Mouse (Mus musculus): ENCODE data around the gene Sh3pxd2a. TPM values are rescaled to one million over a fixed set of nuclear protein-coding genes. Genes with fewer than 3 reads are reported as not detected.

The Sh3pxd2a gene
- polyA plus RNA-seq, 1 experiment from 2014 or later, result 6.4 TPM

DNA sequence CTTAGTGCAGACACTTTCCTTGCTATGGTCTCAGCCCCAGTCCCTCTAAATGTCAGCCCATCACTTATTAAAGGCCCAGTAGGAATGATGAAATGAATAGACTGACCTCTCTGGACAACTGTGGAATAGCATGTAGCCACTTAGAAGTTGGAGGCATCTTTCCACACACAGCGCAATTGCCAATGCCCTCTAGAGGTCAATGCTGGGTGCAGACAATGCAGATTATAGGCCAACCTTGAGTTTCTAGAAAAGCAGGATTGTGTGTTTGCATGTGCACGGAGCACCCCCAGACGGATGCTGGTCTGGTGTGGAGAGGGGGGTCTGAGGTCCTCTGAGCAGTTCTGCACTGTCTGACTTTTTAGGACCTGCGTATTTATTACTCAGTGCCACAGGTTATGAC, 39.4 kb upstream of the Sh3pxd2a start:
- Histone ChIP-seq H3K9ac (no peak overlapping the region), H3K9me3 (replicated peaks) (no peaks in the 10 kb centered on the region), H3K4me2 (no peak overlapping the region), H3K4me1 (peaks cover 14% of the 10 kb centered on the region), H3K27ac (no peak overlapping the region), H3K4me3 (replicated peaks) (no peak overlapping the region), H3K36me3 (peaks cover 14% of the 10 kb centered on the region), H3K27me3 (no peaks in the 10 kb centered on the region)
- WGBS, result 69% methylated on average over 4 of the region's 4 CpGs
- ATAC-seq (replicated peaks; ENCODE audit: low FRiP score), result no peak; the same call in 1 of the 2 replicates

DNA sequence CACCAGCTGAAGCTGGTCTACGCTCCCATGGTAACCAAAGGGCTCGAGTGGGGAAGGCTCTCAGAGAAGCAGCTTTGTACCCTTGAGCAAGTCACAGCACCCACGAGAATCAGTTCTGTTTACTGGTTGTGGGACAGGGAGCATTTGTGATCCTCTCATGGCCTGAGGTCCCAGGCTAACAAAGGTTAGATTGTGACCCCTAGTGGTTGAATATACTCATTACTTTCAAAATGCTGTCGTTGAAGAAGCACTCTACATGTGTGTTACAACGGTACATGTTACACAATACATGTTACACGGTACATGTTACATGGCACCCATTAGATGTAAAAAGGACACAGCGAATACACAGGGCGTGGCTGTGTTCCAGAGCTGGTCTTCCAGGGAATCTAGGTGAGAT, 38.4 kb upstream of the Sh3pxd2a start:
- no peaks in the 10 kb centered on the region for H3K9me3 ChIP-seq (replicated peaks)
- no peak for ATAC-seq (replicated peaks; ENCODE audit: low FRiP score)
- H3K4me3 ChIP-seq (replicated peaks), result no peak overlapping the region
- 79% methylated on average over 8 of the region's 8 CpGs for WGBS
- H3K4me1 ChIP-seq, result peaks cover 4% of the 10 kb centered on the region
- H3K4me2 ChIP-seq, result no peak overlapping the region
- H3K36me3 ChIP-seq, result peaks cover 14% of the 10 kb centered on the region
- no peak overlapping the region for H3K9ac ChIP-seq
- no peaks in the 10 kb centered on the region for H3K27me3 ChIP-seq
- H3K27ac ChIP-seq, result no peak overlapping the region

DNA sequence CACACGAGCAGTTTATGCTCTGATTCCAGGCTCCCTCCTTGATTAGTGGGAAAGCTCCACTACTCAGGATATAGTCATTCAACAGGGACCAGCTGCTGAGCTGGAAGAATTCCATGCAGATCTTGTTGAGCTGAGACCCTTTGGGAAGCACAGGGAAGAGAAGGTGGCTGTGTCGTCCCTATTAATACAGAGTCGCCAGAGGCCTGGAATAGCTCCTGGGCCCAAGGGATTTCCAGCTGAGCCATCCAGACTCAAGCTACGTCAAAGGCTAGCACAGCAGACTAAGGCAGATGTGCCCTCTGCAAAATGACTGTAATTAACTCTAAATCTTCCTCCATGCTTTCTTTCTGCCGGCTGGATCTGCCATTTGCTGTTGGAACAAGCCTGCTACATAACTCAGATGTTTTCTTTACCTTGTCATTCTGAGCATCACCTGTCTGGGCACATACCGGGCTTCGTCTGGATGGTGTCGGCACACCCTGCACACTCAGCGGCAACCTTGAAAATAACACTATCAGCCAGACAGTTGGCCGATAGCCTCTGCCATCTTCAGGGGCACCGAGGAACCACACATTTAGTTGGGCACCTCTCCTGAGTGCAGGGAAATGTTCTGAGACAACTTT, 36.3 kb upstream of the Sh3pxd2a start:
- no peaks in the 10 kb centered on the region for H3K4me1 ChIP-seq
- H3K36me3 ChIP-seq, result peaks cover 13% of the 10 kb centered on the region
- no peak for ATAC-seq (replicated peaks; ENCODE audit: low FRiP score)

DNA sequence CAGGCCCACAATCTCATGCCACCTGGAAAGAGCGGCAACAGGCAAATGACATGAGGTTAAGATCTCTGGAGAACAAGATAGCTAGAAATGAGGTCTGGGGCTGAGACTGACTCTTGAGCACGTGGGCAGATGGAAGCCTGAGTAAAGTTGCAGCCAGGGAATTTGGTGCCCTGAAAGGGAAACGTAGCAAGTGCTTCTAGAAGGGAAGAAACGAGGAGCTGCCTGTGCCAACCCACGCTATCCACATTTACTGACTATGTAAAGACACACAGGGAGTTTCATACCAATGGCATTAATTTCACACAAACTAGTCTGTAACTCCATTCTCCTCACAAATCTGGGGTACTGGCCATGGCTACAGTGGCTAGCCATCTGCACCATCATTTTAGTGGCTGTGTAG, 35.6 kb upstream of the Sh3pxd2a start:
- H3K9me3 ChIP-seq (replicated peaks), result no peaks in the 10 kb centered on the region
- no peak for ATAC-seq (replicated peaks; ENCODE audit: low FRiP score)
- H3K27ac ChIP-seq, result no peak overlapping the region
- H3K4me2 ChIP-seq, result no peak overlapping the region
- H3K4me1 ChIP-seq, result no peaks in the 10 kb centered on the region
- H3K36me3 ChIP-seq, result peaks cover 7% of the 10 kb centered on the region; the same call in 1 of the 2 replicates
- no peaks in the 10 kb centered on the region for H3K27me3 ChIP-seq
- no peak overlapping the region for H3K9ac ChIP-seq
- H3K4me3 ChIP-seq (replicated peaks), result no peak overlapping the region
- WGBS, result 90% methylated on average over 5 of the region's 5 CpGs

More for the DNA sequence above, 36.3 kb upstream of the Sh3pxd2a start:
- H3K9ac ChIP-seq, result no peak overlapping the region
- H3K4me2 ChIP-seq, result no peak overlapping the region
- H3K9me3 ChIP-seq (replicated peaks), result no peaks in the 10 kb centered on the region
- 80% methylated on average over 11 of the region's 11 CpGs for WGBS
- no peak overlapping the region for H3K27ac ChIP-seq
- H3K4me3 ChIP-seq (replicated peaks), result no peak overlapping the region
- H3K27me3 ChIP-seq, result no peaks in the 10 kb centered on the region

DNA sequence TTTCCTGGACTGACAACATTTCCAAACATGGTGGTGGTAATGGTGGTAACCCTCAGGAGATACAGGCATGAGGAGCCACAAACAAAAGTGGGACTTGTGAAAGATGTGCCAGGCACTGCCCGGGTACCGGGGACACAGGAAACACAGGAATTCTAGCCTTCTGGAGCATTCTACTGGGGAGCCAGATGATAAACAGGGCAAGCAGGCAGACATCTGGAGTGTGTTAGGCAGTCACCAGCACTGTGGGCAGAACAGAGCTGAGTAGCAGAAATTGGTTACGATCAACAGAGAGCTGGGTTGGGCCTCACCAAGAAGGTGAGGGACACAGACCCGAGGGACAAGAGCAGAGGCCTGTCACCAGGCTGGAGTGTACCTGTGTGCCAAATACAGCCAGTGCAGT, 34.7 kb upstream of the Sh3pxd2a start:
- no peaks in the 10 kb centered on the region for H3K4me1 ChIP-seq
- H3K4me2 ChIP-seq, result no peak overlapping the region
- no peaks in the 10 kb centered on the region for H3K9me3 ChIP-seq (replicated peaks)
- no peak for ATAC-seq (replicated peaks; ENCODE audit: low FRiP score)
- no peak overlapping the region for H3K4me3 ChIP-seq (replicated peaks)
- H3K27ac ChIP-seq, result no peak overlapping the region
- H3K9ac ChIP-seq, result no peak overlapping the region
- 77% methylated on average over 4 of the region's 4 CpGs for WGBS
- no peaks in the 10 kb centered on the region for H3K27me3 ChIP-seq
- peaks cover 7% of the 10 kb centered on the region; the same call in 1 of the 2 replicates for H3K36me3 ChIP-seq

DNA sequence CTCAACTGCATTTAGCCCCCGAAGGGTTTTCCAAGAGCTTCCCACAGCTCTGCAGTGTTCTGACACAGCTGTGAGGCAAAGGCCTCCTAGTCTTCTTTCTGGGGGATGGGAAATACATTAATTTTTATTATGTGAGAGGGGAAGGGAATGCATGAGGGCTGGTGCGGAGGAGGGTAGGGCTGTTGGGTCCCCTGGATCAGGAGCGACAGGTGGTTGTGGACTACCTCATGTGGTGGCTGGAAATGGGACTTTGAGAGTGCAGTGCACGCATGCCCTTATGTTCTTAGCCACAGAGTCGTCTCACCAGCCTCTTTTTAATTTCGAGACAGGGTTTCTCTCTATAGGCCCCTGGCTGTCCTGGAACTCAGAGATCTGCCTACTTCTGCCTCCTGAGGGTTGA, 33.5 kb upstream of the Sh3pxd2a start:
- Histone ChIP-seq H3K27me3 (no peaks in the 10 kb centered on the region), H3K4me2 (no peak overlapping the region), H3K9me3 (replicated peaks) (no peaks in the 10 kb centered on the region), H3K36me3 (peaks cover 6% of the 10 kb centered on the region; the same call in 1 of the 2 replicates), H3K27ac (no peak overlapping the region), H3K9ac (no peak overlapping the region), H3K4me1 (no peaks in the 10 kb centered on the region), H3K4me3 (replicated peaks) (no peak overlapping the region)
- WGBS, result 87% methylated on average over 6 of the region's 6 CpGs
- ATAC-seq (replicated peaks; ENCODE audit: low FRiP score), result no peak

DNA sequence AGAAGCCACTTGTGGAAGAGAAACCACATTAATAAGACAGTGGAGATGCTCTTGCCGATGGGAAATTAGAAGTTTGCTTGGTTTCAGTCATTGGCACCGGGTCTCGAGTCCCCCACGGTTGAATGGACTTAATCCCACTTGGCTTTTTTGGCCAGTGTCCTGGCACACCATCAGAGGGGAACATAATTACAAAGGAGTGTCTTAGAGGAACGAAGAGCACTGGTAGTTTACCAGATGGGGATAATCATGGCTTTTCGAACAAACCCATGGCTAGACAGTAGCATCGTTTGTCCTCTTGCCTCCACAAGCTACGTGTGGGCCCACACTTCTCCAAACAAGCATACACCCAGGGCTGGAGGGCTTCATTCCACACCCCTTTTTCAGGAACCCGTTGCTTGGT, 33.1 kb upstream of the Sh3pxd2a start:
- H3K4me3 ChIP-seq (replicated peaks), result no peak overlapping the region
- H3K27me3 ChIP-seq, result no peaks in the 10 kb centered on the region
- ATAC-seq (replicated peaks; ENCODE audit: low FRiP score), result no peak

DNA sequence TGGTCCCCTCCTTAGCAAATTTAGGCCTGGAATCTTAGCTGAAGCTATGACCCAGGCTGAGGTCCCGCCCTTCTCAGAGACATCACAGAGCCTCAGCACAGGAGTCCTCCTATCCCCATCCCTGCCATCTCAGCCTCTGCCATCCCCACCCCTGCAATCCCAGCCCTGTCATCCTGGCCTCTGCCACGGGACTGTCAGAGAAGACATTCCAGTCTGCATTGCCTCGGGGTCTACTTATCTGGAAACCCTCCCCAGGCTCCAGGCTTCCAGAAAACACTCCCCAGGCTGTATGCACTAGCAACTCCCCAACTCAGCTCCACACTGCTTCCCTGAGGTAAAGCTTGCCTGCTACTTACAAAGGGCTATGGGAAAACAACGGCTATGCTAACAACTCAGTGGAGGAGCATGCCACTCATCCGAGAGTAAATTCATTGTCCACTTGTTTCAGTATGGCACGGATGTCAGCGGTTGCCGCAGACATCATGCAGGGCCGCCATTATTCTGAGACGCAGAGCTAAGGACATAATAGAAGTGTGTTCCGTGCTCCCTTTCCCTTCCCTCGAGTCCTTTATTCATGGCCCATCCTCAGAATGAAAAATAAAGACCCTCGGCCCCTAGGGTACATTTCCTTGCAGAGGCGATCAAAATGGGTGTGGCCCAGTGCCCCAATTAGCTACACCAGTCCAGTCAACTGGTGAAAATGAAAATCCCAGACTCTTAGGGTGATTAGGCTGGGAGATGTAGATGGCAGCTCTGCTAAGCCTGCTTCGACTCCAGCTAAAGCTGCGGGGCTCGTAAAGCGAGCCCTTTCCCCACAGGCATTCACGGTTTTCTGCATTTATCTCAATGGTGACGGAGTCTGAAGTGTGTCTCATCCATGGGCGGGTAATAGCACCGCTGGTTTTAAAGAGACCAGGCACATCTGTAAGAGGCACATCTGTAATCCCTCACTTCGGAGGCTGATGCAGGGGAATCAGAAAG, 29.1 kb upstream of the Sh3pxd2a start:
- Histone ChIP-seq H3K4me2 (no peak overlapping the region), H3K36me3 (no peaks in the 10 kb centered on the region), H3K4me1 (no peaks in the 10 kb centered on the region), H3K27ac (no peak overlapping the region), H3K9me3 (replicated peaks) (no peaks in the 10 kb centered on the region), H3K4me3 (replicated peaks) (no peak overlapping the region), H3K27me3 (no peaks in the 10 kb centered on the region), H3K9ac (no peak overlapping the region)
- WGBS, result 72% methylated on average over 23 of the region's 23 CpGs
- ATAC-seq (replicated peaks; ENCODE audit: low FRiP score), result no peak

More for the DNA sequence above, 33.1 kb upstream of the Sh3pxd2a start:
- WGBS, result 89% methylated on average over 9 of the region's 9 CpGs
- Histone ChIP-seq H3K27ac (no peak overlapping the region), H3K4me2 (no peak overlapping the region), H3K4me1 (no peaks in the 10 kb centered on the region), H3K9ac (no peak overlapping the region), H3K36me3 (peaks cover 1% of the 10 kb centered on the region; the same call in 1 of the 2 replicates), H3K9me3 (replicated peaks) (no peaks in the 10 kb centered on the region)

DNA sequence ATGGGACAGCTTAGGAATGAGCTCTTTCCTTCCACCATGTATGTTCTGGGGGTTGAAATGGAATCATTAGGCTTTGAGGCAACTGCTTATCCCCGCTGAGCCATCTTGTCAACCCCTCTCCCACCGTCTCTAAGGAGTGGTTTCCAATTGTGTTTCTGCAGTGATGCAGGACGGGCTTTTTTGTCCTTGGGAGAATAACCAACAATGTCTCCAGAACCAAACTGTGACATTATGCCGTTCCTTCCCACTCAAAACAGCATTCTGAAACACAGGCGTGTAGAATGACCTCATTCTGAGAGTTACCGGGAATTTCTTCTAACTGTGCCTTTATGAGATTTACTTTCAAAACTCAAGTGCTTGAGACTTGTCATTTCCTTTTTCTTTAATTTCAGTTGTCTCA, 28.2 kb upstream of the Sh3pxd2a start:
- Histone ChIP-seq H3K9me3 (replicated peaks) (no peaks in the 10 kb centered on the region), H3K27me3 (no peaks in the 10 kb centered on the region), H3K4me2 (no peak overlapping the region), H3K4me1 (no peaks in the 10 kb centered on the region), H3K9ac (no peak overlapping the region), H3K27ac (no peak overlapping the region), H3K36me3 (no peaks in the 10 kb centered on the region), H3K4me3 (replicated peaks) (no peak overlapping the region)
- 92% methylated on average over 6 of the region's 6 CpGs for WGBS
- no peak for ATAC-seq (replicated peaks; ENCODE audit: low FRiP score)

DNA sequence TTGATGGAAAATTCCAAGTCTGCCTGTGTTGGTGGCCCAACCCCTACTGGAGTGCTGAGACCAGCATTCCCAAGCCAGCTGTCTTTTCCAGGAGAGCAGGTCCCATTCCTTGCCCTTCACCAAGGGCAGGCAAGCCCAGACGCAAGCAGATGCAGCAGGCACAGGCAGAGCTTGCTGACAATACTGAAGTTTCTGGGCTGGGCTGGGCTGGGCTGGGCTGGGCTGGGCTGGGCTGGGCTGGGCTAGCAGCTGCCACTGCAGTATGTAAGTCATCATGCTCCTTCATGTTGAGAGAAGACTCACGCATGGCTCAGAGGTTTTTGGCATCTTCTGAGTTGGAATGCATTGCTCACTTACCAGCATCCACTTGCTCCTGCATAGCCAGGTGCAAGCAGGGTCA, 27.7 kb upstream of the Sh3pxd2a start:
- Histone ChIP-seq H3K9me3 (replicated peaks) (no peaks in the 10 kb centered on the region), H3K36me3 (no peaks in the 10 kb centered on the region), H3K27ac (no peak overlapping the region), H3K27me3 (no peaks in the 10 kb centered on the region), H3K4me3 (replicated peaks) (no peak overlapping the region), H3K9ac (no peak overlapping the region), H3K4me1 (peaks cover 2% of the 10 kb centered on the region; the same call in 1 of the 2 replicates), H3K4me2 (no peak overlapping the region)
- 66% methylated on average over 2 of the region's 2 CpGs for WGBS
- ATAC-seq (replicated peaks; ENCODE audit: low FRiP score), result no peak

DNA sequence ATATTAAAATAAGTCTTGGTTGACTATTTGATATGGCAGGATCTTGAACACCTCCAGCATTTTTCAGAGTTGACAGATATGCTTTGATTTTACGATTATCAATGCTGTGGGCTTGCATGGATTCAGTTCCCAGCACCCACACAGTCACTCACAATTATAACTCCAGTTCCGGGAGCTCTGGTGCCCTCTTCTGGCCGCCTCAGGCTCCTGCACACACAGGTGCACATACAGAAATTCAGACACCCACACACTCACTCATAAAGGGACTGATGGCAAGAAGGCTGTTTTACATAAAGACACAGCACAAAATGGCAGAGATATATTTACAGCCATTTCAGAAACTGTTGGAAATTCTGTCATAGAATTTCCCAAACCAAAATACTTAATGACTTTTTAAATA, 25.0 kb upstream of the Sh3pxd2a start:
- no peak overlapping the region for H3K27ac ChIP-seq
- H3K27me3 ChIP-seq, result no peaks in the 10 kb centered on the region
- no peak overlapping the region for H3K9ac ChIP-seq
- 86% methylated on average over 3 of the region's 3 CpGs for WGBS
- H3K4me1 ChIP-seq, result peaks cover 13% of the 10 kb centered on the region
- H3K36me3 ChIP-seq, result no peaks in the 10 kb centered on the region
- H3K9me3 ChIP-seq (replicated peaks), result no peaks in the 10 kb centered on the region
- ATAC-seq (replicated peaks; ENCODE audit: low FRiP score), result no peak
- H3K4me2 ChIP-seq, result no peak overlapping the region
- no peak overlapping the region for H3K4me3 ChIP-seq (replicated peaks)

DNA sequence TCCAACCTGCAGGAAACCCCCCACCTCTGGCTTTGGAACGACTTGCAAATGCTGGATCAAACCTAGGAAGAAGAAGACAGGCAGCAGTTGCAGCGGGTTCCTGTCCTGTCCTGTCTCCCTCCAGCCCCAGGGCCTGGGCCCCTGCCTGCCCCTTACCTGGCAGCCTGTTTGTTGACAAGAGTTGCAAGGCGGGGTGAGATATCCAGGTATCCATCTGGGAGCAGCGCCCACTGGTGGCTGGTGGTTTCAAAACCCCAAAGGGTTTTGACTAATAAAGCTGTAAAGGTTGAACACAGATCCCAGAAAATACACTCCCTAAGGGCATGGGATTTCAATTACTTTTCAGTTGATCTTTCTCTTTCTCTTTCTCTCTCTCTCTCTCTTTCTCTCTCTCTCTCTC, 24.0 kb upstream of the Sh3pxd2a start:
- H3K4me1 ChIP-seq, result peaks cover 13% of the 10 kb centered on the region
- no peak overlapping the region for H3K4me3 ChIP-seq (replicated peaks)
- no peak overlapping the region for H3K4me2 ChIP-seq
- ATAC-seq (replicated peaks; ENCODE audit: low FRiP score), result no peak
- H3K27me3 ChIP-seq, result no peaks in the 10 kb centered on the region
- 37% methylated on average over 4 of the region's 4 CpGs for WGBS
- no peaks in the 10 kb centered on the region for H3K36me3 ChIP-seq
- H3K9ac ChIP-seq, result no peak overlapping the region
- H3K9me3 ChIP-seq (replicated peaks), result no peaks in the 10 kb centered on the region
- no peak overlapping the region for H3K27ac ChIP-seq

Measured in kidney, embryonic 15.5 days (tissue).